Mouse (Mus musculus) right cerebral cortex, adult 2 months (tissue): ENCODE data around the gene Pdia2.
"Not testable (repeated sequence)": the region's sequence is repeated elsewhere in the genome, so short reads cannot be mapped to it uniquely, and the experiment has no call there.

Experiments
- DNase-seq, 2 experiments: peaks; one replicate each; pipeline ENCODE4 v3.0.0; 2021 to 2022; ENCODE audit warnings: low spot score in 2 of 2

Gene Pdia2

GRCm38 (mm10) chr17:26200831-26201705 is 2.2 kb upstream of the Pdia2 start:
- peak in 1 of 2 experiments; percentile 25 for DNase-seq

GRCm38 (mm10) chr17:26192481-26193190 is 6.3 kb downstream of the Pdia2 start:
- no peak for DNase-seq

GRCm38 (mm10) chr17:26191486-26191885 is 7.4 kb downstream of the Pdia2 start:
- not testable (repeated sequence) for DNase-seq

- no peak for DNase-seq
Measured at GRCm38 (mm10) chr17:26188091-26188805, 10.6 kb downstream of the Pdia2 start.

GRCm38 (mm10) chr17:26187592-26187991 is 11.3 kb downstream of the Pdia2 start:
- DNase-seq: no peak

- no peak for DNase-seq
Measured at GRCm38 (mm10) chr17:26181179-26181578, 17.7 kb downstream of the Pdia2 start.

GRCm38 (mm10) chr17:26178611-26179010 is 20.3 kb downstream of the Pdia2 start:
- DNase-seq: no peak

- not testable (repeated sequence) for DNase-seq
Measured at GRCm38 (mm10) chr17:26175248-26175647, 23.6 kb downstream of the Pdia2 start.

- no peak for DNase-seq
Measured at GRCm38 (mm10) chr17:26168039-26168438, 30.8 kb downstream of the Pdia2 start.

GRCm38 (mm10) chr17:26162736-26163135 is 36.2 kb downstream of the Pdia2 start:
- no peak for DNase-seq

GRCm38 (mm10) chr17:26151886-26152630 is 46.8 kb downstream of the Pdia2 start:
- no peak for DNase-seq

GRCm38 (mm10) chr17:26149056-26149455 is 49.8 kb downstream of the Pdia2 start:
- no peak for DNase-seq
